ENCODE assay signal across 9 mouse cellular contexts in genomic region chr8:47345772-47346103, GRCm38 (mm10).
DNase-seq lines count a peak whose midpoint lies in the region; ATAC-seq and TF ChIP-seq lines count a peak whose summit lies in the region.
"Had no signal": no experiment of that assay in that cellular context is flagged by ENCODE, and none has a peak within 500 bp of the region (broad histone marks: within the 10 kb centered on the region; RNA-seq: fewer than 3 reads in every experiment).

No protein-coding gene starts in this region.

- TF ChIP-seq CTCF in midbrain, postnatal 0 days (IDR thresholded peaks at IDR 0.05), result no peak

- peak overlapping the region; percentile 36 for H3K4me3 ChIP-seq in forebrain, embryonic 15.5 days
- peak overlapping the region; percentile 15; the same call in 1 of the 2 replicates for H3K4me3 ChIP-seq in midbrain, postnatal 0 days (ENCODE audit: low read depth, low read length)
- H3K4me3 ChIP-seq: liver, embryonic 15.5 days had no signal

- H3K27ac ChIP-seq in forebrain, embryonic 15.5 days (replicated peaks), result peak overlapping the region; percentile 95
- peak overlapping the region; percentile 57 for H3K27ac ChIP-seq in midbrain, postnatal 0 days (ENCODE audit: low read depth, low read length)
- H3K27ac ChIP-seq: liver, embryonic 15.5 days had no signal

- no peaks in the 10 kb centered on the region for H3K27me3 ChIP-seq in forebrain, embryonic 15.5 days
- no peaks in the 10 kb centered on the region for H3K27me3 ChIP-seq in midbrain, postnatal 0 days (ENCODE audit: insufficient read depth, low read length)
- H3K27me3 ChIP-seq: liver, embryonic 15.5 days had no signal

- peak overlapping the region; percentile 52 for H3K4me2 ChIP-seq in forebrain, embryonic 15.5 days (replicated peaks)
- peak overlapping the region; percentile 25 for H3K4me2 ChIP-seq in midbrain, postnatal 0 days (ENCODE audit: low read depth, low read length, poor library complexity, severe bottlenecking)
- H3K4me2 ChIP-seq: liver, embryonic 15.5 days had no signal

- no peaks in the 10 kb centered on the region for H3K9me3 ChIP-seq in forebrain, embryonic 15.5 days
- no peaks in the 10 kb centered on the region for H3K9me3 ChIP-seq in midbrain, postnatal 0 days (ENCODE audit: low read length)
- H3K9me3 ChIP-seq: liver, embryonic 15.5 days had no signal

- DNase-seq in cerebellum, adult 9-10 months, result peak; percentile 45
- DNase-seq in layer of hippocampus, postnatal 14 days (ENCODE audit: low spot score in 2 of 2), result peak; percentile 82 to 92
- DNase-seq in midbrain, postnatal 0 days (ENCODE audit: low spot score), result peak; percentile 71
- no peak for DNase-seq in urinary bladder, postnatal 14 days (ENCODE audit: low spot score)
- DNase-seq in gastrocnemius, adult 18-20 months (ENCODE audit: low spot score), result no peak
- DNase-seq in adrenal gland, adult (ENCODE audit: inconsistent age in 2 of 2, low spot score in 1 of 2), result no peak

- H3K36me3 ChIP-seq in forebrain, embryonic 15.5 days, result no peaks in the 10 kb centered on the region
- H3K36me3 ChIP-seq in midbrain, postnatal 0 days (ENCODE audit: insufficient read depth, low read length), result no peaks in the 10 kb centered on the region
- H3K36me3 ChIP-seq: liver, embryonic 15.5 days had no signal

- H3K9ac ChIP-seq in forebrain, embryonic 15.5 days (replicated peaks), result peak overlapping the region; percentile 51
- peak overlapping the region; percentile 10; the same call in 1 of the 2 replicates for H3K9ac ChIP-seq in midbrain, postnatal 0 days (replicated peaks; ENCODE audit: low read length, poor library complexity, severe bottlenecking)
- H3K9ac ChIP-seq: liver, embryonic 15.5 days had no signal

- peaks cover 18% of the 10 kb centered on the region for H3K4me1 ChIP-seq in forebrain, embryonic 15.5 days
- no peaks in the 10 kb centered on the region for H3K4me1 ChIP-seq in midbrain, postnatal 0 days (ENCODE audit: insufficient read depth, low read length)
- H3K4me1 ChIP-seq: liver, embryonic 15.5 days had no signal

- peak; percentile 84 for ATAC-seq in forebrain, embryonic 15.5 days (replicated peaks)
- peak; percentile 67; the same call in 1 of the 2 replicates for ATAC-seq in midbrain, postnatal 0 days (ENCODE audit: low FRiP score)
- no peak for ATAC-seq in megakaryocyte, adult 5-6 weeks (ENCODE audit: poor library complexity, severe bottlenecking)

- WGBS in forebrain, embryonic 15.5 days, result 3% methylated on average over 9 of the region's 9 CpGs
- 54% methylated on average over 9 of the region's 9 CpGs for WGBS in midbrain, postnatal 0 days

Comparison
In these comparisons a context has a peak if more than half of its experiments do, and no peak if none do; other contexts are left out.
1. DNase-seq: peak in cerebellum, adult 9-10 months (single experiment), layer of hippocampus, postnatal 14 days (2 of 2) and midbrain, postnatal 0 days (single experiment); none in urinary bladder, postnatal 14 days (single experiment), gastrocnemius, adult 18-20 months (single experiment) and adrenal gland, adult (0 of 2).